Mouse (Mus musculus) gastrocnemius, postnatal 4 days (tissue): ENCODE measurements around the gene Gckr. TPM values are rescaled to one million over a fixed set of nuclear protein-coding genes. Genes with fewer than 3 reads are reported as not detected.
"Not testable (repeated sequence)": the region's sequence is repeated elsewhere in the genome, so short reads cannot be mapped to it uniquely, and the experiment has no call there.

ENCODE experiments used
- DNase-seq, 2 experiments: peaks; one replicate each; pipeline ENCODE4 v3.0.0; 2021 to 2022; ENCODE audit warnings: low spot score in 2 of 2, mixed read lengths in 2 of 2
- total RNA-seq, 2 experiments: library from RNA; stranded (reverse); gene quantifications; 2 replicates each; pipeline ENCODE4 v1.2.3; 2021

The Gckr gene
- total RNA-seq, 2 experiments from 2014 or later = 0.22 to 0.36 TPM

DNA sequence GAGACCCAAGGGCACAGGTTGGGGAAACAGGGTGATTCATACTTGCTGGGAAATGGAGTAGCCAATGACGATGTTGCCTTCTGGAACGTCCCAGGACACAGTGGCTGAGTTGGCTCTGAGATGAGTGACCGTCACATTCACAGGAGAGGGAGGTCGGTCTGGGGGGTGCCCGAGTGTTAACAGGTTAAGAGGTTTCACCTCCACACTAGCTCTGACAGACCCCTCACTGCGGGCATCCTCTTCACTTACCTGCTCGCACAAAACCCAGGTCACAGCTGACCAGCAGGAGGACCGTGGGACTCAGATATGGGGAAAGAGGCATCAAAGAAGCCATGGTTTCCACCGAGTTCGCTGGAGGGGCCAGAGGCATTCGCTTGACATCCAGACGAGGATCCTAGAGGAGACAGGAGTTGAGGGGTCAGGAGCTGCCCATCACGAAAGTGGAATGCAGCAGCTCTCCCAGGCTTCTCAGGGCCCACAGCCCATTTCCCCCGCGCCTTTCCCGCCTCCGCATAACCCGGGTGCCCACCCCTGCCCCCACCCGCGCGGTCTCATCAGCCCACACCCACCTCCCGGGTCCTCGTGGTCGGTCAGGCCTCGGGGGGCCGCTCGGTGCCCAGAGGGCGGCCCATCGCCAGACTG lies 2.2 kb upstream of the Gckr start:
- no peak for DNase-seq

DNA sequence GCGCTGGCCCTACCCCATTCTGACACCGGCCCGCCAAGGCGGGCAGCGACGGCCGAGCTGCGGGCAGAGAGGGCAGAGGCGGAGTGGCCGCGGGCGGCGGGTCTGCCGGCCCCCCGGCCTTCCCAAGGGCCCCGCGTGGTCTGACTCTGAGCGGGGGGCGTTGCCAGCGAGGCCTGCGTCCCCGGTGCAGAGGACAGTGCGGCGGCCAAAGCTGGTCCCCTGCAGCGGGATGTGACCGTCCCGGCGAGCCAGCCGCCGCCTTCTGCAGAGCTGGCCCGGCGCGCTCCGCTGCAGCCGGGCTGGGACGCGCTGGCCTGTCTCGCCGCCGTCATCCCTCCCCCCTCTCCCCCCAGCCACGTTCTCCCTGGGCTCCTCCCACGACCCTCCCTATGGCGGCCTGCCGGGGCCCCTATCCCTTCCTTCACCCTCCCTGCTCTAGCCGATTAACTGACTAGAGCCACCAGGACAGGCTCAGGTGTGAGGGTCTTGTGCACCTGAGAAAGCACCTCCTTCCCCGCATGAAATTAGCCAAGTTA lies 1.6 kb upstream of the Gckr start, which contains the start of gene Fndc4:
Fndc4 (minus strand) TSS at position 475 of the 536 bp plus-strand sequence.
- DNase-seq = peak; percentile 33 to 39

GRCm38 (mm10) chr5:31297981-31298380 lies 738 bp downstream of the Gckr start:
- no peak for DNase-seq

DNA sequence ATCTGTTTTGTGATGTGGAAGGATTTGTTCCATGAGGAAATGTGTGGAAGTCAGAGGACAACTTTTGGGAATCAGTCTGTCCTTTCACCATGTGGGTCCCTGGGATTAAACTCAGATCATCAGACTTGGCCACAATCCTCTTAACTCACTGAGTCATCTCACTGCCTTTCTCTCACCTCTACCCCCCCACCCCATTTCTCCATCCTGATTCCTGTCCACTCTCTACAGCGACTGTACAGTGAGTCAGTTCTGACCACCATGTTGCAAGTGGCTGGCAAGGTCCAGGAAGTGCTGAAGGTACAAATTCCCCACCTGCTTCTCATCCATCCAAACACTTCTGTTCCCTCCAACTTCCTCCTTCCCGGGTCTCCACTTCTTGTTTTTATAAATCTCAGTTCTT lies 1.2 kb downstream of the Gckr start:
- no peak for DNase-seq

GRCm38 (mm10) chr5:31301866-31302265 lies 4.6 kb downstream of the Gckr start:
- no peak for DNase-seq

GRCm38 (mm10) chr5:31303093-31303492 lies 5.8 kb downstream of the Gckr start:
- no peak for DNase-seq

DNA sequence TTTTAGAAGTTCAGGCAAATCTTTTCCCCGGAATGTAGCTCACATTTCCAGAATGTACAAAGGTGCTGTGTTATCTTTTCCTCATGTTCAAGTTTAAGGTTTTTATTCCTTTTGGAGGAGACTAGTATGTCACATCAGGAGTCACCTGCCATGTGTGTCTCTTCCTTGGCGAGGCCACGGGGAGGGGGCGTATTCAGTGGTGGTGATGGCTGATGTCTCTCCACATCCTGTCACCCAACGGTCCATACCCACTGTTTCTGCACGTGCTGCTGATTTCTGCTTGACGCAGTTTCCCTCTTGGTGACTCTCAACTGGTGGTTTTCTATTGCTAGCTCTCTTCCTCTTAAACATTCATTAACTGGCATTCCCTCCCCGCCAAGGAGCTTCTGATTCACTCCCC lies 15.6 kb downstream of the Gckr start:
- no peak for DNase-seq

DNA sequence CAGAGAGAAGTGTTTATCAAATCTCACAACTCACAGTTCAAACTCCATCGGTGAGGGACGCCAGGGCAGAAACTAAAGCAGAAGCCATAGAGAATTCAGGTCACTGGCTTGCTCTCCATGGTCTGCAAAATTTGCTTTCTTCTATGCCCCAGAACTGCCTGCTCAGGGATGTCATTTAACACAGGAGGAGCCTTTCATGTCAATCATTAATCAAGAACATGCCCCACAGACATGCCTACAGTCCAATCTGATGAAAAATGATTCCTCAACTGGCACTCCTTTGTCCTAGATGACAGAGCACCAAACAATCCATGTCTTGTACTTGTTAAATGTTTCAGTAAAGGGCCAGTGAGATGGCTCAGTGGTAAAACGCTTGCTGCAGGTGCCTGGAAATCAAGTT lies 25.5 kb downstream of the Gckr start:
- DNase-seq = no peak

DNA sequence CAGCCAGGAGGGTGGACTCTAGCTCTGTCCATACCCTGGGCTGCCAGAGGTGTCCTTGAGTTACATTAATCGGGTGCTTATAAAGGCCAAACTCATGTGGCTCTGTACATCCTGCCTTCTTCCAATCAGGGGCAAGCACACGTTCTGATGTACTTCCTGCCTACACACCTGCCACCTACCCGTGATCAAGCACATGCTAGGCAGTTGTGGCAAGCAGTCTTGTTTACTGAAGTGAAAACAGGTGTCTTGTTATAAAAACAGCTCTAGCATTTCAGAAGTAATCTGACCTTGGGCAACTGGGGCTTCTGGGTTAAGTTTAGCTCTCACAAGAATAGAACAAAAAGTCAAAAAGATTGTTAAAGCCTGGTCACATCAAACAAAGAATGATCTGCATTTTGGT lies 26.8 kb downstream of the Gckr start:
- DNase-seq = no peak

DNA sequence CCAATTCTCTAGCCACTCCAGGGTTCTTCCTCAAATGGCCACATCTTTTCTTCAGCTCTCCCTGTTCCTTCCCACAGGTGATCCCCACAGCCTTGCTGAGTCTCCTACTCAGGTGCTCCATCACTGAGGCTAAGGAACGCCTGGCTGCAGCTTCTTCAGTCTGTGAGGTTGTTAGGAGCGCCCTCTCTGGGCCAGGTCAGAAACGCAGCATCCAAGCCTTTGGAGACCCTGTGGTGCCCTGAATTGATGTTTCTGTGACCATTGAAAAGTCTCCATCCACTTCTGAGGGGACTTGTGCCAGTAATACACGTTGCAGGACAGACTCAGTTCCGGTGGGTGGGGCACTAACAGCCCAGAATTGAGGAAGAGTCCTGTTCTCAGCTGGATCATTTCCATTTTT lies 29.6 kb downstream of the Gckr start:
- no peak for DNase-seq

DNA sequence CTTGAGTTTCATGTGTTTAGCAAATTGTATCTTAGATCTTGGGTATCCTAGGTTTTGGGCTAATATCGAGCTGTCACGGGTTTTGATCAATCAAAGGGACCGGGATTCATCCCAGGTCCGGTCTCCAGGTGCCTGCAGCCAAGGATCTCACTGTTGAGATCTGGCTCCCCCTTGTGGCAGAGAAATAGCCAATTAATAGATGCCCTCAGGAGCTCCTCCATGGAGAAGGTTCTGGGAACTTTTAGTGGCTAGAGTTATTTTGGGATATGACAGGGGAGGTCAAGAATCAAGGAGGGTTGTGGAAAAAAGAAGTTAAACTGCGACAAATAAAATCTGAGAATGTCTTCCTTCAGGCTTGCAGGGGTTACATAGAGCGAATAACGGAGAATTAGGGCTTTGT lies 31.0 kb downstream of the Gckr start:
- peak; percentile 28 to 36 for DNase-seq

GRCm38 (mm10) chr5:31357586-31357985 lies 60.3 kb downstream of the Gckr start:
- not testable (repeated sequence) for DNase-seq

GRCm38 (mm10) chr5:31360955-31361354 lies 63.7 kb downstream of the Gckr start:
- no peak for DNase-seq

Other genes with a start within 250 kb of the Gckr start
- 100 to 1,000 TPM in 1 of 2 experiments, 10 to 100 TPM in 1; 92.4 to 102 TPM for gene Atraid, start 249.1 kb upstream of the Gckr start, total RNA-seq
- 10 to 100 TPM in 1 of 2 experiments, 1 to 10 TPM in 1; 8.2 to 13.8 TPM for gene Slc5a6, start 248.5 kb upstream of the Gckr start, total RNA-seq
- 10 to 100 TPM; 40.4 to 41.0 TPM for gene Cad, start 242.7 kb upstream of the Gckr start, total RNA-seq
- not detected for gene Dnajc5g, start 191.2 kb upstream of the Gckr start, total RNA-seq
- not detected for gene Slc30a3, start 189.2 kb upstream of the Gckr start, total RNA-seq
- gene Trim54, start 180.7 kb upstream of the Gckr start, total RNA-seq = 100 to 1,000 TPM; 139 to 160 TPM
- gene Ucn, start 158.6 kb upstream of the Gckr start, total RNA-seq = under 1 TPM in 1 of 2 experiments, not detected in 1; 0.62 TPM
- 10 to 100 TPM; 43.4 to 51.8 TPM for gene Mpv17, start 143.2 kb upstream of the Gckr start, total RNA-seq
- 1 to 10 TPM; 1.6 to 4.6 TPM for gene Gm29609, start 117.5 kb upstream of the Gckr start, total RNA-seq
- 10 to 100 TPM; 39.7 to 47.0 TPM for gene Gtf3c2, start 117.3 kb upstream of the Gckr start, total RNA-seq
- 10 to 100 TPM; 80.8 to 83.2 TPM for gene Snx17, start 104.2 kb upstream of the Gckr start, total RNA-seq
- 10 to 100 TPM; 33.1 to 42.9 TPM for gene Eif2b4, start 104.0 kb upstream of the Gckr start, total RNA-seq
- 10 to 100 TPM; 12.2 to 13.0 TPM for gene Zfp513, start 95.1 kb upstream of the Gckr start, total RNA-seq
- gene Ppm1g, start 76.8 kb upstream of the Gckr start, total RNA-seq = 10 to 100 TPM; 55.3 to 63.8 TPM
- gene Nrbp1, start 56.6 kb upstream of the Gckr start, total RNA-seq = 100 to 1,000 TPM in 1 of 2 experiments, 10 to 100 TPM in 1; 91.4 to 105 TPM
- gene Gm9970, start 56.2 kb upstream of the Gckr start, total RNA-seq = under 1 TPM in 1 of 2 experiments, not detected in 1; 0.70 TPM
- 1 to 10 TPM; 2.3 to 4.1 TPM for gene Krtcap3, start 45.8 kb upstream of the Gckr start, total RNA-seq
- 10 to 100 TPM; 30.6 to 40.8 TPM for gene Ift172, start 6.3 kb upstream of the Gckr start, total RNA-seq
- gene Fndc4, start 1.4 kb upstream of the Gckr start, total RNA-seq = 10 to 100 TPM; 18.5 to 18.7 TPM
- 10 to 100 TPM; 20.7 to 22.2 TPM for gene Zfp512, start 155.0 kb downstream of the Gckr start, total RNA-seq
- under 1 TPM; 0.29 to 0.61 TPM for gene 4930548H24Rik, start 188.3 kb downstream of the Gckr start, total RNA-seq
- gene Gpn1, start 197.3 kb downstream of the Gckr start, total RNA-seq = 10 to 100 TPM; 20.2 to 20.9 TPM
- gene Slc4a1ap, start 229.6 kb downstream of the Gckr start, total RNA-seq = 10 to 100 TPM; 27.3 to 29.8 TPM
- 10 to 100 TPM; 14.0 to 15.1 TPM for gene Supt7l, start 230.4 kb downstream of the Gckr start, total RNA-seq